Mouse (Mus musculus) limb, embryonic 10.5 days (tissue): ENCODE measurements at regions not wholly inside any gene's neighbourhood (a gene's known extent, or its start where the extent isn't known, plus 50 kb on each side); places are given as distances from the start of the nearest gene placed in this dataset.
"Not testable (repeated sequence)": the region's sequence is repeated elsewhere in the genome, so short reads cannot be mapped to it uniquely, and the experiment has no call there.

ENCODE experiments used
- DNase-seq: peaks from one replicate; pipeline ENCODE4 v3.0.0-alpha.2; 2017; ENCODE audit warnings: low spot score
- H3K27ac ChIP-seq: fragments of 300-500 bp; sonication (generic); 2 replicates; pipeline ENCODE4 v1.5.1; 2016; ENCODE audit warnings: mild to moderate bottlenecking
- H3K27me3 ChIP-seq: fragments of 300-500 bp; sonication (generic); 2 replicates; pipeline ENCODE4 v1.6.1; 2016; ENCODE audit warnings: low read depth, mild to moderate bottlenecking; ENCODE audit not compliant: poor library complexity, severe bottlenecking
- H3K36me3 ChIP-seq: fragments of 300-500 bp; sonication (generic); 2 replicates; pipeline ENCODE4 v1.6.1; 2016; ENCODE audit warnings: mild to moderate bottlenecking, moderate library complexity
- H3K4me1 ChIP-seq: fragments of 300-500 bp; sonication (generic); 2 replicates; pipeline ENCODE4 v1.6.1; 2016
- H3K4me3 ChIP-seq: fragments of 300-500 bp; sonication (generic); 2 replicates; pipeline ENCODE4 v1.5.1; 2016; ENCODE audit warnings: mild to moderate bottlenecking, moderate library complexity
- H3K9me3 ChIP-seq: fragments of 300-500 bp; sonication (generic); replicated peaks from 2 replicates; pipeline ENCODE4 v1.6.1; 2016; ENCODE audit warnings: mild to moderate bottlenecking
- WGBS: fragments of 180-500 bp; shearing (Covaris S2); methylation state at CpG from one replicate; pipeline ENCODE4 v1.1.7; 2016; 5-methylcytosine and 5-hydroxymethylcytosine counted together

- Histone ChIP-seq H3K36me3 (no peaks in the 10 kb centered on the region), H3K9me3 (no peaks in the 10 kb centered on the region), H3K4me3 (no peak overlapping the region), H3K27me3 (no peaks in the 10 kb centered on the region), H3K27ac (no peak overlapping the region), H3K4me1 (no peaks in the 10 kb centered on the region)
- WGBS, result 77% methylated on average over 1 of the region's 1 CpGs
- DNase-seq, result no peak
These were observed 458.8 kb upstream of the 1700008P02Rik start for GRCm38 (mm10) chr3:7079073-7079472.

GRCm38 (mm10) chr3:7076850-7077249, 456.6 kb upstream of the 1700008P02Rik start:
- H3K36me3 ChIP-seq, result no peaks in the 10 kb centered on the region
- no peaks in the 10 kb centered on the region for H3K9me3 ChIP-seq
- WGBS, result 87% methylated on average over 3 of the region's 3 CpGs
- H3K4me3 ChIP-seq, result no peak overlapping the region
- DNase-seq, result no peak
- H3K27ac ChIP-seq, result no peak overlapping the region
- no peaks in the 10 kb centered on the region for H3K4me1 ChIP-seq
- no peaks in the 10 kb centered on the region for H3K27me3 ChIP-seq

- WGBS, result 77% methylated on average over 2 of the region's 2 CpGs
- no peak for DNase-seq
- H3K27me3 ChIP-seq, result no peaks in the 10 kb centered on the region
- H3K4me1 ChIP-seq, result no peaks in the 10 kb centered on the region
- no peak overlapping the region for H3K4me3 ChIP-seq
- no peak overlapping the region for H3K27ac ChIP-seq
- no peaks in the 10 kb centered on the region for H3K9me3 ChIP-seq
- H3K36me3 ChIP-seq, result no peaks in the 10 kb centered on the region
These were observed 454.2 kb upstream of the 1700008P02Rik start for GRCm38 (mm10) chr3:7074488-7074887.

GRCm38 (mm10) chr3:7041372-7042057, 421.3 kb upstream of the 1700008P02Rik start:
- H3K36me3 ChIP-seq, result no peaks in the 10 kb centered on the region
- H3K9me3 ChIP-seq, result no peaks in the 10 kb centered on the region
- H3K27ac ChIP-seq, result no peak overlapping the region
- no peak for DNase-seq
- H3K4me3 ChIP-seq, result no peak overlapping the region
- no peaks in the 10 kb centered on the region for H3K27me3 ChIP-seq
- H3K4me1 ChIP-seq, result no peaks in the 10 kb centered on the region
- 84% methylated on average over 2 of the region's 2 CpGs for WGBS

GRCm38 (mm10) chr3:7035833-7036232, 415.6 kb upstream of the 1700008P02Rik start:
- H3K27me3 ChIP-seq, result no peaks in the 10 kb centered on the region
- H3K36me3 ChIP-seq, result no peaks in the 10 kb centered on the region
- no peak for DNase-seq
- H3K4me3 ChIP-seq, result no peak overlapping the region
- WGBS, result 84% methylated on average over 2 of the region's 2 CpGs
- H3K9me3 ChIP-seq, result no peaks in the 10 kb centered on the region
- no peaks in the 10 kb centered on the region for H3K4me1 ChIP-seq
- H3K27ac ChIP-seq, result no peak overlapping the region

GRCm38 (mm10) chr3:7027845-7028244, 407.6 kb upstream of the 1700008P02Rik start:
- DNase-seq, result peak; percentile 68

GRCm38 (mm10) chr3:7014345-7014973, 394.2 kb upstream of the 1700008P02Rik start:
- no peak overlapping the region for H3K4me3 ChIP-seq
- no peaks in the 10 kb centered on the region for H3K36me3 ChIP-seq
- peaks cover 13% of the 10 kb centered on the region for H3K4me1 ChIP-seq
- 77% methylated on average over 7 of the region's 7 CpGs for WGBS
- no peaks in the 10 kb centered on the region for H3K9me3 ChIP-seq
- DNase-seq, result no peak
- no peak overlapping the region for H3K27ac ChIP-seq
- H3K27me3 ChIP-seq, result no peaks in the 10 kb centered on the region

More at GRCm38 (mm10) chr3:7027845-7028244, 407.6 kb upstream of the 1700008P02Rik start:
- WGBS, result 28% methylated on average over 5 of the region's 5 CpGs
- Histone ChIP-seq H3K27ac (no peak overlapping the region), H3K4me1 (peaks cover 13% of the 10 kb centered on the region), H3K36me3 (no peaks in the 10 kb centered on the region), H3K9me3 (no peaks in the 10 kb centered on the region), H3K4me3 (no peak overlapping the region), H3K27me3 (no peaks in the 10 kb centered on the region)

GRCm38 (mm10) chr3:7013516-7013915, 393.3 kb upstream of the 1700008P02Rik start:
- Histone ChIP-seq H3K4me3 (no peak overlapping the region), H3K27me3 (no peaks in the 10 kb centered on the region), H3K4me1 (peaks cover 19% of the 10 kb centered on the region), H3K36me3 (no peaks in the 10 kb centered on the region), H3K9me3 (no peaks in the 10 kb centered on the region), H3K27ac (peak overlapping the region; percentile 31; the same call in 1 of the 2 replicates)
- no peak for DNase-seq

- Histone ChIP-seq H3K4me3 (no peak overlapping the region), H3K4me1 (peaks cover 24% of the 10 kb centered on the region), H3K9me3 (no peaks in the 10 kb centered on the region), H3K27ac (peak overlapping the region; percentile 50; the same call in 1 of the 2 replicates), H3K36me3 (no peaks in the 10 kb centered on the region), H3K27me3 (no peaks in the 10 kb centered on the region)
- no peak for DNase-seq
- 63% methylated on average over 7 of the region's 7 CpGs for WGBS
These were observed 390.2 kb upstream of the 1700008P02Rik start for GRCm38 (mm10) chr3:7010294-7011087.

- Histone ChIP-seq H3K9me3 (no peaks in the 10 kb centered on the region), H3K4me1 (peaks cover 24% of the 10 kb centered on the region), H3K27ac (no peak overlapping the region), H3K27me3 (no peaks in the 10 kb centered on the region), H3K4me3 (no peak overlapping the region), H3K36me3 (no peaks in the 10 kb centered on the region)
- no peak for DNase-seq
- WGBS, result 80% methylated on average over 7 of the region's 7 CpGs
These were observed 388.5 kb upstream of the 1700008P02Rik start for GRCm38 (mm10) chr3:7008671-7009217.

- Histone ChIP-seq H3K27ac (peak overlapping the region; percentile 47; the same call in 1 of the 2 replicates), H3K27me3 (no peaks in the 10 kb centered on the region), H3K4me3 (no peak overlapping the region), H3K4me1 (peaks cover 19% of the 10 kb centered on the region; the same call in 1 of the 2 replicates), H3K9me3 (no peaks in the 10 kb centered on the region), H3K36me3 (no peaks in the 10 kb centered on the region)
- DNase-seq, result no peak
- WGBS, result 58% methylated on average over 5 of the region's 5 CpGs
These were observed 387.6 kb upstream of the 1700008P02Rik start for GRCm38 (mm10) chr3:7007811-7008359.

- H3K4me1 ChIP-seq, H3K4me3 ChIP-seq, H3K27me3 ChIP-seq, H3K27ac ChIP-seq, DNase-seq, H3K36me3 ChIP-seq, H3K9me3 ChIP-seq: not testable (repeated sequence)
- WGBS, result 88% methylated on average over 5 of the region's 5 CpGs
These were observed 371.5 kb upstream of the 1700008P02Rik start for GRCm38 (mm10) chr3:6991735-6992134.
